Mouse (Mus musculus) spleen, postnatal 36 days (tissue): ENCODE measurements around the gene 4933424G06Rik.
"Not testable (repeated sequence)": the region's sequence is repeated elsewhere in the genome, so short reads cannot be mapped to it uniquely, and the experiment has no call there.

Experiments
- DNase-seq, 2 experiments: peaks; one replicate each; pipeline ENCODE4 v3.0.0; 2022; ENCODE audit warnings: low spot score in 2 of 2, mixed read lengths in 1 of 2

4933424G06Rik gene

GRCm38 (mm10) chr1:36709854-36710280 lies at the start of gene 4933424G06Rik:
Gene 4933424G06Rik, plus strand, starts transcription at chr1:36710149.
- peak; percentile 98 for DNase-seq

DNA sequence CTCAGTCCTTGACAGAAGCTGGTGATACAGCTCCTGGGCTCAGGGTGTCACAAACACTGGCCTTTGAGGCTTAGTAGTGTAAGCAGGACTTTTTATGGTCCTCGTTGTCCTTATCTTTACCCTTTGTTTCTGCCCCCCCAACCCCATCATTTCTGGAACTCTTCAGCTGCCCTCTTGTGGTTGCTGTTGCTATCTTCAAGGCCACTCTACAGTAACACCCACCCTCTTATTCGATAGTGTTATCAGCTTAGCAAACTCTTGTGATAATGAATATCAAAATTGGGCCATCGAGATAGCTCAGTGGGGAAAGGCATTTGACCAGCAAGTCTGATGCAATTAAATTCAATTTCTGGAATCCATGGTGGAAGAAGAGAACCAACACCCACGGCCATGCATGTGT lies 45.5 kb upstream of the 4933424G06Rik start:
- DNase-seq, result no peak

- no peak for DNase-seq
Observed at GRCm38 (mm10) chr1:36665165-36665723, 44.7 kb upstream of the 4933424G06Rik start.

GRCm38 (mm10) chr1:36665934-36666333 lies 44.0 kb upstream of the 4933424G06Rik start:
- DNase-seq, result no peak

- DNase-seq, result not testable (repeated sequence)
Observed at GRCm38 (mm10) chr1:36668007-36668406, 41.9 kb upstream of the 4933424G06Rik start.

DNA sequence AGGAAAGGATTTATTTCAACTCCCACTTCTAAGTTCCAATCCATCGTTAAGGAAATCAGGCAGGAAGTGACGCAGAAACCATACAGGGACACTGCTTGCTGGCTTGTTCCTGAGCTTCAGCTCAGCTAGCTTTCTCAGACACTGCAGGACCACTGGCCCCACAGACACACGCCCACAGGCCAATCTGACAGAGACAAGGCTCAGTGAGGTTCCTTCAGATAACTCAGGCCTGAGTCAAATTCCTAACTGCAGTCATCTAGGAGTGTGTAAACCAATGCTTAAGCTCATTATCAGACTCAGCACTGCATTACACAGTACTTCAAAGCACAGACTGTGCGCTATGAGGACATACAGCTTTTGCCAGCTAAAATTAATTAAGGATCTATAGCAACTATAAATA lies 39.7 kb upstream of the 4933424G06Rik start:
- no peak for DNase-seq

GRCm38 (mm10) chr1:36671260-36671659 lies 38.7 kb upstream of the 4933424G06Rik start:
- DNase-seq, result no peak

GRCm38 (mm10) chr1:36672648-36673350 lies 37.1 kb upstream of the 4933424G06Rik start:
- DNase-seq, result no peak

DNA sequence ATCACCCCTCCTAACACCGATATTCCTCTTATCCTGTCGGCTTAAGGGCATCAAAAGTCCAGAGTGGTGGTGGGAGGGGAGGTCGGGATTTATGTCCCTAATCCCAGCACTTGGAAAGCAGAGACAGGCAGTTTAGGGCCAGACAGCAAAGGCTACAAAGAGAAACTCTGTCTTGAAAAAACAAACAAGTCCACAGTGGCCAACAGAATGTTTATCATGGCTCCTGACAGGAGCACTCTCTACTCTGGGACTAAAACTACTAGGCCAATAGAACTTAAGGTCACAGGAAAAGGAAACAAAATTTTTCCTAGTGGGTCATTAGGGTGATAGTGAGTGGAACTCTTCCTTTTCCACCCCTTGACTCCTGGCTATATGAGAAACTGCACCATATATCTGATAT lies 35.0 kb upstream of the 4933424G06Rik start:
- no peak for DNase-seq

GRCm38 (mm10) chr1:36680893-36681292 lies 29.1 kb upstream of the 4933424G06Rik start:
- no peak for DNase-seq

GRCm38 (mm10) chr1:36682620-36683355 lies 27.2 kb upstream of the 4933424G06Rik start, which contains the start of gene Fam178b:
Gene Fam178b, minus strand, starts transcription at chr1:36683183.
- no peak for DNase-seq

GRCm38 (mm10) chr1:36683810-36684467 lies 26.0 kb upstream of the 4933424G06Rik start:
- DNase-seq, result peak; percentile 70 to 71

DNA sequence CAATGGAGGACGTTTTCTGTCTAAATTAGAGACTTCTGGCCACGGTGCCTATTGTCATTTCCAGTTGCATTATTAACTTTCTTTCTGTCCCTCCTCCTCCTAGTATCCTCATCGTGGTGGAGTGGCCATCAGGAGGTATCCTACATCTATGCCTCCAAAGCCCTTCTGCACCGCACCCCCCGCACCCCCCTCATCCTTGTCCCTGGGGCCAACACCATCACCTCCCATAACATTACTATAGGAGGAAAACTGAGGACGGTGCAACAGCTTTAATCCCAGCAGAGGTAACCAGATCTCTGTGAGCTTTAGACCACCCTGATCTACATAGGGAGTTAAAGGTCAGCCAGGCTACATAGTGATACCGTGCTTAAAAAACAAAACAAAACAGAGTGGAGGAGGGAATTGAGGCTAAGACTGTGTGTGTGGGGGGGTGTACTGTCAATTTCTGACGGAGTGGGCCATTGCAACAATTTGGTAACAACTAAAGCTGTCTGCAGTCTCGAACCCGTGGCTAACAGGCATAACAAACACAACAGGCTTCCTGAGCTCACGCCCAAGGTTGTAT lies 19.2 kb upstream of the 4933424G06Rik start:
- no peak for DNase-seq

- DNase-seq, result peak; percentile 97 to 98
Observed at GRCm38 (mm10) chr1:36691271-36692155, 18.4 kb upstream of the 4933424G06Rik start, which contains the start of gene Cox5b. Gene Cox5b, plus strand, starts transcription at chr1:36691449.

GRCm38 (mm10) chr1:36694871-36695270 lies 15.1 kb upstream of the 4933424G06Rik start:
- no peak for DNase-seq

DNA sequence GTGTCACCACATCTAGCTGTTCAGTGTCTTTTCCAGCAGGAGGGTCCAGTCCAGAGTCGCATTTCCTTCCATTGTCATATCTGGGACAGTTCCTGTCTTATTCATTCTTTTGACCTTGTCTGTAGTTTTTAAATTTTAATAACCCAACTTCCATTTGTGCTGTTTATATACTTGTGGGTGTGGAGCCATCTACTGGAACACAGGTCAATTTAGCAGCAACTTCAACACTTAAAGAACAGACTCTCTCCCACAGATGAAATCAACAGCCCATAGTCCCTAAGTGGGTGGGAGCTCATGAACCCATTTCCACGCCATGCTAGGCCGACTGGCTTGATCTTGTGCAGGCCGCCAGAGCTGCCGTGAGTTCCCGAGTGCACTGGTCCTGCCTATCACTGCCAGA lies 13.5 kb upstream of the 4933424G06Rik start:
- no peak for DNase-seq

- no peak for DNase-seq
Observed at GRCm38 (mm10) chr1:36697030-36697429, 12.9 kb upstream of the 4933424G06Rik start.

DNA sequence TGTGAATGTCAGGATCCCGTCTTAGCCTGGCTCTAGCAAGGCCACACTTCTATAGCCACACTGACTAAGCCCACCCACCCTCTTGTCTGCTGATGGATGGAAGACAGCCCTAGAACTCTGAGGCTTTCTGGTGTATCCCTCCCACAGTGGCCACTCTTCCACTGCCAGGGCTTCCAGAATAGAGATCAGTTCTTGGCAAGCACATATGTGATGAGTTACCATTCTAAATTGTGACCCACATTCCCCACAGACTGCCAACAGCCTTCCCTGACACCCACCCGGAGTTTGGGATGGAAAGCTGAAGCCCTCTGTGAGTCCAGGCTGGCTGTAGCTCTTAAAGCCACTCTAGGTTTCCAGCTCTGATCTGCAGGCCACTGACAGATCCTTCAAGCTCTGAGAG lies 2.8 kb upstream of the 4933424G06Rik start:
- DNase-seq, result no peak

GRCm38 (mm10) chr1:36707797-36708196 lies 2.2 kb upstream of the 4933424G06Rik start:
- no peak for DNase-seq

GRCm38 (mm10) chr1:36708626-36709025 lies 1.3 kb upstream of the 4933424G06Rik start:
- no peak for DNase-seq
